Mouse (Mus musculus) left cerebral cortex, postnatal 4 days (tissue): ENCODE results near the gene Magea1. TPM values are rescaled to one million over a fixed set of nuclear protein-coding genes. Genes with fewer than 3 reads are reported as not detected.
"Not testable (repeated sequence)": the region's sequence is repeated elsewhere in the genome, so short reads cannot be mapped to it uniquely, and the experiment has no call there.

Experiments
- DNase-seq: peaks from one replicate; pipeline ENCODE4 v3.0.0-alpha.2; 2022
- intact Hi-C: fragments of 180-260 bp; cut with DNase I; formaldehyde crosslinking; loops from one replicate; pipeline ENCODE4 v1.15.1; 2025
- total RNA-seq, 2 experiments: library from RNA; stranded (reverse); gene quantifications; 2 replicates each; pipeline ENCODE4 v1.2.3; 2021

Magea1 gene
- total RNA-seq = not detected

- intact Hi-C loops, DNase-seq: not testable (repeated sequence)
These were observed at the start of gene Magea1 for GRCm38 (mm10) chrX:155089693-155090092. Gene Magea1, minus strand, starts transcription at chrX:155089793.

GRCm38 (mm10) chrX:155128312-155128711 is 38.7 kb upstream of the Magea1 start, which contains the start of gene Cldn34b2:
Gene Cldn34b2, minus strand, starts transcription at chrX:155128412.
- intact Hi-C loops, DNase-seq: not testable (repeated sequence)

GRCm38 (mm10) chrX:155098024-155098423 is 8.4 kb upstream of the Magea1 start:
- intact Hi-C loops = no loop called here

GRCm38 (mm10) chrX:155093566-155093965 is 4.0 kb upstream of the Magea1 start, which contains the start of gene Magea2:
Gene Magea2, minus strand, starts transcription at chrX:155093666.
- DNase-seq, intact Hi-C loops: not testable (repeated sequence)

More at GRCm38 (mm10) chrX:155098024-155098423, 8.4 kb upstream of the Magea1 start:
- DNase-seq = no peak

- intact Hi-C loops, DNase-seq: not testable (repeated sequence)
These were observed 26.5 kb downstream of the Magea1 start, which contains the start of gene Magea5 for GRCm38 (mm10) chrX:155063045-155063444. Gene Magea5, minus strand, starts transcription at chrX:155063145.

Other genes with a start within 250 kb of the Magea1 start
- gene Cldn34b1, start 199.5 kb downstream of the Magea1 start, total RNA-seq = not detected
- not detected for gene Magea6, start 153.8 kb downstream of the Magea1 start, total RNA-seq
- not detected for gene Magea3, start 140.3 kb downstream of the Magea1 start, total RNA-seq
- gene Magea8, start 93.9 kb downstream of the Magea1 start, total RNA-seq = not detected
- gene Magea5, start 26.6 kb downstream of the Magea1 start, total RNA-seq = not detected
- not detected for gene Magea2, start 3.9 kb upstream of the Magea1 start, total RNA-seq
- not detected for gene Cldn34b2, start 38.6 kb upstream of the Magea1 start, total RNA-seq
- 10 to 100 TPM; 26.1 to 39.3 TPM for gene Sat1, start 126.7 kb upstream of the Magea1 start, total RNA-seq
- 10 to 100 TPM; 37.9 to 43.7 TPM for gene Acot9, start 172.7 kb upstream of the Magea1 start, total RNA-seq